Mouse (Mus musculus) adrenal gland (tissue): ENCODE data around the gene Cox5b.

Experiments
- microRNA-seq, 2 experiments: library from miRNA; unstranded; fragments of <30 nt; microRNA quantifications; one replicate each; pipeline ENCODE4; 2019

Gene Cox5b

Small RNA genes within 50 kb of the gene (microRNA-seq; reads per million reads assigned to microRNA genes)
- gene Gm24133: 0 reads per million in 2 experiments
